Comparison of ENCODE assay signal across 9 mouse cellular contexts in the genomic region with DNA sequence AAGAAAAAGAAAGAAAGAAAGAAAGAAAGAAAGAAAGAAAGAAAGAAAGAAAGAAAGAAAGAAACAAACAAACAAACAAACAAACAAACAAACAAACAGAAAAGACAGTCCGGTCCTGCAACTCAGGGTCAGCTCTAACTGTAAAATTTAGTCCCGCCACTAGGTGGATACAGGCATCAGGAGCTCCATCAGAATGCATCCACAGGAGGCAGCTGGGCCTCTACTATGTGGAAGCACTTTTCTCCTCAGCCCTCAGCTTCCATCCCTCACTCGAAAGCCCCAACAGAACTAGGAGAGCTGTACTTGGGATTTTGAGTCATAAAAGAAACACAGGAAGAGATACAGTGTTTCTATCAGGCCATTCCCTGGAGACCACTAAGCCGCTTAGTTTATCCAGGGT. TPM values are rescaled to one million over a fixed set of nuclear protein-coding genes. Genes with fewer than 3 reads are reported as not detected.
DNase-seq lines count a peak whose midpoint lies in the region; ATAC-seq lines count a peak whose summit lies in the region.
"Had no signal": no experiment of that assay in that cellular context is flagged by ENCODE, and none has a peak within 500 bp of the region (broad histone marks: within the 10 kb centered on the region; RNA-seq: fewer than 3 reads in every experiment).

No protein-coding gene starts in this region.

- H3K9me3 ChIP-seq in kidney, embryonic 14.5 days (ENCODE audit: control insufficient read depth, low read length) = no peaks in the 10 kb centered on the region
- no peaks in the 10 kb centered on the region for H3K9me3 ChIP-seq in embryonic facial prominence, embryonic 11.5 days (replicated peaks; ENCODE audit: control insufficient read depth, low read length)
- no peaks in the 10 kb centered on the region for H3K9me3 ChIP-seq in heart, embryonic 15.5 days (replicated peaks)
- H3K9me3 ChIP-seq: lung, embryonic 15.5 days had no signal

- H3K27ac ChIP-seq in kidney, embryonic 14.5 days (ENCODE audit: low read depth, low read length) = no peak overlapping the region
- H3K27ac ChIP-seq in embryonic facial prominence, embryonic 11.5 days (replicated peaks; ENCODE audit: low read depth, low read length) = no peak overlapping the region
- no peak overlapping the region for H3K27ac ChIP-seq in heart, embryonic 15.5 days
- H3K27ac ChIP-seq: lung, embryonic 15.5 days had no signal

- WGBS in kidney, embryonic 14.5 days = 32% methylated on average over 4 of the region's 4 CpGs
- WGBS in embryonic facial prominence, embryonic 11.5 days = 35% methylated on average over 4 of the region's 4 CpGs
- 33% methylated on average over 4 of the region's 4 CpGs for WGBS in heart, embryonic 15.5 days

- no peak for ATAC-seq in kidney, embryonic 14.5 days (ENCODE audit: low FRiP score, low TSS enrichment)
- ATAC-seq in embryonic facial prominence, embryonic 11.5 days (replicated peaks; ENCODE audit: insufficient number of reproducible peaks, low FRiP score, low TSS enrichment, low read depth) = no peak; the same call in 1 of the 2 replicates
- peak; percentile 50; the same call in 1 of the 2 replicates for ATAC-seq in heart, embryonic 15.5 days (replicated peaks; ENCODE audit: insufficient number of reproducible peaks, insufficient read depth, low FRiP score, low read depth)

- H3K4me1 ChIP-seq in kidney, embryonic 14.5 days (ENCODE audit: control insufficient read depth, insufficient read depth, low read length) = no peaks in the 10 kb centered on the region
- no peaks in the 10 kb centered on the region for H3K4me1 ChIP-seq in embryonic facial prominence, embryonic 11.5 days (ENCODE audit: control insufficient read depth, insufficient read depth, low read length)
- H3K4me1 ChIP-seq in heart, embryonic 15.5 days (replicated peaks) = peaks cover 27% of the 10 kb centered on the region

- no peak overlapping the region for H3K4me2 ChIP-seq in kidney, embryonic 14.5 days (replicated peaks; ENCODE audit: low read depth, low read length)
- H3K4me2 ChIP-seq in embryonic facial prominence, embryonic 11.5 days (ENCODE audit: low read depth, low read length) = no peak overlapping the region
- no peak overlapping the region for H3K4me2 ChIP-seq in heart, embryonic 15.5 days
- H3K4me2 ChIP-seq: lung, embryonic 15.5 days had no signal

- no peak overlapping the region for H3K4me3 ChIP-seq in kidney, embryonic 14.5 days (ENCODE audit: low read length)
- H3K4me3 ChIP-seq in embryonic facial prominence, embryonic 11.5 days (ENCODE audit: low read depth, low read length) = no peak overlapping the region
- no peak overlapping the region for H3K4me3 ChIP-seq in heart, embryonic 15.5 days
- H3K4me3 ChIP-seq: lung, embryonic 15.5 days had no signal

- peaks cover 7% of the 10 kb centered on the region; the same call in 1 of the 2 replicates for H3K36me3 ChIP-seq in kidney, embryonic 14.5 days (ENCODE audit: control insufficient read depth, insufficient read depth, low read length)
- H3K36me3 ChIP-seq in embryonic facial prominence, embryonic 11.5 days (replicated peaks; ENCODE audit: control insufficient read depth, insufficient read depth, low read depth, low read length) = no peaks in the 10 kb centered on the region
- H3K36me3 ChIP-seq in heart, embryonic 15.5 days = no peaks in the 10 kb centered on the region
- H3K36me3 ChIP-seq in splenic B cell, adult 2 months (ENCODE audit: control insufficient read depth, insufficient read depth, low read length, poor library complexity, severe bottlenecking) = peaks cover 1% of the 10 kb centered on the region; the same call in 1 of the 2 replicates

- H3K27me3 ChIP-seq in kidney, embryonic 14.5 days (ENCODE audit: control insufficient read depth, insufficient read depth, low read length) = no peaks in the 10 kb centered on the region
- no peaks in the 10 kb centered on the region for H3K27me3 ChIP-seq in embryonic facial prominence, embryonic 11.5 days (ENCODE audit: control insufficient read depth, insufficient read depth, low read length)
- no peaks in the 10 kb centered on the region for H3K27me3 ChIP-seq in heart, embryonic 15.5 days
- no peaks in the 10 kb centered on the region for H3K27me3 ChIP-seq in splenic B cell, adult 2 months (ENCODE audit: control insufficient read depth, insufficient read depth, low read length, poor library complexity, severe bottlenecking)
- H3K27me3 ChIP-seq: lung, embryonic 15.5 days had no signal

- DNase-seq in kidney, adult 11 months = peak; percentile 50
- DNase-seq in adrenal gland, postnatal 36 days = peak; percentile 60 to 73
- peak; percentile 75 for DNase-seq in embryonic facial prominence, embryonic 11.5 days (ENCODE audit: low spot score)
- peak; percentile 16 to 76 for DNase-seq in layer of hippocampus, adult 18-20 months (ENCODE audit: low spot score in 2 of 2)
- DNase-seq in lung, postnatal 4 days = peak; percentile 42 to 75
- DNase-seq in splenic B cell, adult 2 months (ENCODE audit: low read depth, low spot score) = peak; percentile 77

- H3K9ac ChIP-seq in kidney, embryonic 14.5 days (ENCODE audit: low read depth, low read length) = no peak overlapping the region
- no peak overlapping the region for H3K9ac ChIP-seq in embryonic facial prominence, embryonic 11.5 days (replicated peaks; ENCODE audit: low read length)
- no peak overlapping the region for H3K9ac ChIP-seq in heart, embryonic 15.5 days
- H3K9ac ChIP-seq: lung, embryonic 15.5 days had no signal

RNA-seq across cellular contexts. Expression of a gene that starts 14.2 kb away (rescaled TPM):
- 126 and 179 TPM in 2 replicates for polyA plus RNA-seq in kidney, embryonic 14.5 days (2014; fragmentation: Nextera tagmentation; extraction: Ambion mirVana)
- 100 to 1,000 TPM; 180 to 200 TPM for total RNA-seq in adrenal gland, postnatal 36 days (2021)
- 171 and 177 TPM in 2 replicates for polyA plus RNA-seq in embryonic facial prominence, embryonic 11.5 days (2014; fragmentation: Nextera tagmentation; extraction: Ambion mirVana)
- polyA plus RNA-seq in heart, embryonic 15.5 days (2015; fragmentation: Nextera tagmentation; extraction: Ambion mirVana) = 120 and 130 TPM in 2 replicates
- 10 to 100 TPM; 82.1 to 83.8 TPM for total RNA-seq in layer of hippocampus, adult 18-20 months (2021)
